Mouse (Mus musculus) adipose tissue, adult 10 weeks (tissue): ENCODE data around the gene 1700012P22Rik. TPM values are rescaled to one million over a fixed set of nuclear protein-coding genes. Genes with fewer than 3 reads are reported as not detected.

Source experiments
- polyA plus RNA-seq: library from polyadenylated mRNA; stranded (reverse); fragments of 350-450 nt; fragmentation: Illumina TruSeq; extraction: RNeasy Lipid Tissue Mini Kit (QIAGEN cat#74804); gene quantifications from one replicate; pipeline ENCODE4 v1.2.3, GENCODE M21; 2014; ENCODE audit warnings: low read depth, low replicate concordance

Gene 1700012P22Rik
- polyA plus RNA-seq: 1.5 TPM

GRCm38 (mm10) chr4:144438672-144439071 lies at the start of gene 1700012P22Rik:
Gene 1700012P22Rik, minus strand, starts transcription at chr4:144438772.

GRCm38 (mm10) chr4:144463656-144464055 lies 25.1 kb upstream of the 1700012P22Rik start, which contains the start of gene Aadacl3:
Gene Aadacl3, minus strand, starts transcription at chr4:144463756.

GRCm38 (mm10) chr4:144453217-144453616 lies 14.6 kb upstream of the 1700012P22Rik start, which contains the start of gene Gm9944:
Gene Gm9944, minus strand, starts transcription at chr4:144453317.

GRCm38 (mm10) chr4:144408290-144408689 lies 30.3 kb downstream of the 1700012P22Rik start, which contains the start of gene Pramef12:
Gene Pramef12, minus strand, starts transcription at chr4:144408464.

GRCm38 (mm10) chr4:144377911-144378310 lies 60.7 kb downstream of the 1700012P22Rik start, which contains the start of gene Pramef20:
Gene Pramef20, minus strand, starts transcription at chr4:144377933.

Other genes with a start within 250 kb of the 1700012P22Rik start
- not detected for gene Oog2, start 248.1 kb downstream of the 1700012P22Rik start, polyA plus RNA-seq
- gene C87977, start 225.5 kb downstream of the 1700012P22Rik start, polyA plus RNA-seq: not detected
- not detected for gene Pramel5, start 158.3 kb downstream of the 1700012P22Rik start, polyA plus RNA-seq
- gene Gm13128, start 108.5 kb downstream of the 1700012P22Rik start, polyA plus RNA-seq: not detected
- not detected for gene Gm13119, start 80.8 kb downstream of the 1700012P22Rik start, polyA plus RNA-seq
- not detected for gene Pramef20, start 60.8 kb downstream of the 1700012P22Rik start, polyA plus RNA-seq
- 7.7 TPM for gene Pramef12, start 30.3 kb downstream of the 1700012P22Rik start, polyA plus RNA-seq
- not detected for gene Gm9944, start 14.5 kb upstream of the 1700012P22Rik start, polyA plus RNA-seq
- not detected for gene Aadacl3, start 25.0 kb upstream of the 1700012P22Rik start, polyA plus RNA-seq
- gene 9430007A20Rik, start 81.0 kb upstream of the 1700012P22Rik start, polyA plus RNA-seq: not detected
- gene Gm13124, start 126.4 kb upstream of the 1700012P22Rik start, polyA plus RNA-seq: not detected
- not detected for gene Aadacl4, start 174.9 kb upstream of the 1700012P22Rik start, polyA plus RNA-seq
- gene Gm436, start 247.6 kb upstream of the 1700012P22Rik start, polyA plus RNA-seq: not detected